Mouse (Mus musculus) midbrain, embryonic 13.5 days (tissue): ENCODE measurements around the gene Mesp2. TPM values are rescaled to one million over a fixed set of nuclear protein-coding genes. Genes with fewer than 3 reads are reported as not detected.

Source experiments
- ATAC-seq: fragments of 200-750 bp; cut with Nextera tagmentation; 2 replicates; pipeline ENCODE4 v1.8.0; 2017; ENCODE audit warnings: mild to moderate bottlenecking, moderate TSS enrichment, moderate library complexity
- H3K27ac ChIP-seq: fragments of 300-500 bp; sonication (generic); 2 replicates; pipeline ENCODE4 v1.5.1; 2015; ENCODE audit warnings: inconsistent platforms, mild to moderate bottlenecking, moderate library complexity
- H3K27me3 ChIP-seq: fragments of 300-500 bp; sonication (generic); 2 replicates; pipeline ENCODE4 v1.6.1; 2015; ENCODE audit warnings: mild to moderate bottlenecking, inconsistent platforms
- H3K36me3 ChIP-seq: fragments of 300-500 bp; sonication (generic); 2 replicates; pipeline ENCODE4 v1.6.1; 2015; ENCODE audit warnings: mild to moderate bottlenecking, inconsistent platforms
- H3K4me1 ChIP-seq: fragments of 300-500 bp; sonication (generic); replicated peaks from 2 replicates; pipeline ENCODE4 v1.6.1; 2015; ENCODE audit warnings: inconsistent platforms
- H3K4me2 ChIP-seq: fragments of 300-500 bp; sonication (generic); replicated peaks from 2 replicates; pipeline ENCODE4 v1.6.1; 2015; ENCODE audit warnings: moderate library complexity, mild to moderate bottlenecking, inconsistent platforms
- H3K4me3 ChIP-seq: fragments of 300-500 bp; sonication (generic); replicated peaks from 2 replicates; pipeline ENCODE4 v1.5.1; 2015; ENCODE audit warnings: mild to moderate bottlenecking, inconsistent platforms
- H3K9ac ChIP-seq: fragments of 300-500 bp; sonication (generic); replicated peaks from 2 replicates; pipeline ENCODE4 v1.6.1; 2015; ENCODE audit warnings: mild to moderate bottlenecking, inconsistent platforms
- H3K9me3 ChIP-seq: fragments of 300-500 bp; sonication (generic); 2 replicates; pipeline ENCODE4 v1.6.1; 2016; ENCODE audit warnings: mild to moderate bottlenecking, inconsistent platforms
- WGBS: fragments of 180-500 bp; shearing (Covaris S2); methylation state at CpG from one replicate; pipeline ENCODE4 v1.1.7; 2015; 5-methylcytosine and 5-hydroxymethylcytosine counted together
- polyA plus RNA-seq: library from polyadenylated mRNA; unstranded; fragments of >200 nt; fragmentation: Nextera tagmentation; extraction: Ambion mirVana; gene quantifications from 2 replicates; pipeline ENCODE4 v1.2.1, GENCODE M21; 2015

Mesp2 gene
- polyA plus RNA-seq, 1 experiment from 2014 or later, result 0.65 TPM

DNA sequence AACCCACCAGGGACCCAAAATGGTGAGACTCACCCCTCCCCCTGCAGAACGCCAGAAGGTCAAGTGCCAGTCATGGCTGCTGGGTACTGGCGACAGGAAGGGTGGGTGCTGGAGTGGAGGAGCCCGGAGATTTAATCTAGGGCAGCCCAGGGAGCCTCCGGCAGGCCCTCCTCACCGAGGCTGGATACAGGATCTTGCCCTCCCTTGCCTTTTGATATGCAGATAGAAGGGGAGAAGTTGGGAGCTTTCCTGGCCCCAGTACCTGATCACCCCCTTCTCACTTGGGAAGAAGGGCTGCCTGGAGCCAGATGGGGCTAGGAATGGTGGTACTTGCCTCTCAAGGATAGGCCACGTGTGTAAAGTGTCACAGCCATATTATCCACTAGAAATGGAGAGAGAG, 7.8 kb downstream of the Mesp2 start:
- ATAC-seq, result no peak
- Histone ChIP-seq H3K4me3 (no peak overlapping the region), H3K27ac (no peak overlapping the region), H3K4me1 (peaks cover 6% of the 10 kb centered on the region; the same call in 1 of the 2 replicates), H3K9me3 (no peaks in the 10 kb centered on the region), H3K4me2 (no peak overlapping the region), H3K36me3 (no peaks in the 10 kb centered on the region), H3K27me3 (peaks cover 4% of the 10 kb centered on the region; the same call in 1 of the 2 replicates), H3K9ac (no peak overlapping the region; the same call in 1 of the 2 replicates)
- 4% methylated on average over 6 of the region's 6 CpGs for WGBS

- ATAC-seq, result no peak
- H3K4me1 ChIP-seq, result peaks cover 6% of the 10 kb centered on the region; the same call in 1 of the 2 replicates
- WGBS, result 50% methylated on average over 4 of the region's 4 CpGs
Observed at GRCm38 (mm10) chr7:79819515-79819914, 9.0 kb downstream of the Mesp2 start.

DNA sequence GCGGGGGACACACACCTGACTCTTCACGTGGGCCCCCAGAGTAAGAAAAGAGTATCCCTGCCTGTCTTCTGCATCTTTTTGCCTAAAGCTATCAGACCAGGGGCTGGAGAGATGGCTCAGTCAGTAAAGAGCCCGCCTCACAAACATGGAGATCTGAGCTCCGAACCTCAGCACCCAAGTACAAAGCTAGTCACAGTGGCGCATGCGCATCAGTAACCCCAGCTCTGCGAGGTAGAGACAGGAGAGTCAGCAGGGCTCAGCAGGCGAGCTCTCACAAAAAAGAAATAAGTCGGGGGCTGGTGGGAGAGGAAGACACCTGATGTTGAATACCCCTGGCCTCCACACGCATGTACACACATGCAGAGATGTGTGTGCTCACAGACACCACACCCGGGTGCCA, 9.5 kb downstream of the Mesp2 start:
- Histone ChIP-seq H3K27ac (no peak overlapping the region), H3K4me1 (peaks cover 6% of the 10 kb centered on the region; the same call in 1 of the 2 replicates), H3K9me3 (no peaks in the 10 kb centered on the region), H3K4me3 (no peak overlapping the region), H3K27me3 (peaks cover 4% of the 10 kb centered on the region; the same call in 1 of the 2 replicates), H3K36me3 (no peaks in the 10 kb centered on the region), H3K4me2 (no peak overlapping the region), H3K9ac (no peak overlapping the region)
- ATAC-seq, result no peak
- 43% methylated on average over 11 of the region's 11 CpGs for WGBS

More at GRCm38 (mm10) chr7:79819515-79819914, 9.0 kb downstream of the Mesp2 start:
- no peak overlapping the region for H3K4me2 ChIP-seq
- no peaks in the 10 kb centered on the region for H3K9me3 ChIP-seq
- no peak overlapping the region for H3K9ac ChIP-seq
- no peak overlapping the region for H3K4me3 ChIP-seq
- no peak overlapping the region for H3K27ac ChIP-seq
- no peaks in the 10 kb centered on the region for H3K36me3 ChIP-seq
- H3K27me3 ChIP-seq, result peaks cover 4% of the 10 kb centered on the region; the same call in 1 of the 2 replicates

DNA sequence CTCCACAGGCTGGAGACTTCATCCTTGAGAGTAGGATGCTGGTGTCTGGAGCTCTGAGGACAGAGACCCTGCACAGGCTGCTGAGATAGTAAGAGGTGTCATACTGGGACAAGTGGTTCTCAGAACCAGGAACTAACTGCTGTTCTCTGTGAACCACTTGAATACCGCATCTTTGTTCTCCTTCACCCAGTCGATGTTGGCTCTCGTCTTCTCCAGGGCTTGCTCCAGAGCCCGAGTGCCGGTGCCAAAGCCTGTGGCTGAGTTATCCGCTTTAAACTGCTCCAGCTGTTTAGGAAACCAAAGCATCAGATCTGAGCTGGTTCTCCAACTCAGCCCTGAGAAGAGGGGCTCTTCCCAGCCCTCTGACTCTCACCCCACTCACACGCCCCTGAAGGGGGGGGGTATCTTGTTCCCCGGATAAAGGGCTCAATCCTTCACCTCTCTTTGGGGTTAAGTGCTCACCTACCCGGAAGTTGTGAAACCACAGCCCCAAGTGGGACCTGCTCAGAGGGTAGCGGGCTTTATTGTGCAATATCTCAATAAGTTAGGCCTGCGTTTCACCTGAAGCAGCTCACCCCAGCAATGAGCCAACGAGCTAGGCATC, 11.7 kb downstream of the Mesp2 start:
- no peak overlapping the region for H3K4me3 ChIP-seq
- peaks cover 4% of the 10 kb centered on the region; the same call in 1 of the 2 replicates for H3K27me3 ChIP-seq
- H3K9me3 ChIP-seq, result no peaks in the 10 kb centered on the region
- no peak overlapping the region for H3K27ac ChIP-seq
- peaks cover 6% of the 10 kb centered on the region; the same call in 1 of the 2 replicates for H3K4me1 ChIP-seq
- no peaks in the 10 kb centered on the region for H3K36me3 ChIP-seq
- 88% methylated on average over 12 of the region's 12 CpGs for WGBS
- ATAC-seq, result no peak
- no peak overlapping the region for H3K9ac ChIP-seq
- no peak overlapping the region for H3K4me2 ChIP-seq

- Histone ChIP-seq H3K9me3 (no peaks in the 10 kb centered on the region), H3K4me3 (no peak overlapping the region), H3K4me2 (no peak overlapping the region), H3K9ac (no peak overlapping the region), H3K4me1 (no peaks in the 10 kb centered on the region), H3K27me3 (no peaks in the 10 kb centered on the region), H3K36me3 (no peaks in the 10 kb centered on the region), H3K27ac (no peak overlapping the region)
- WGBS, result 77% methylated on average over 3 of the region's 3 CpGs
- ATAC-seq, result no peak
Observed at GRCm38 (mm10) chr7:79828341-79828740, 17.8 kb downstream of the Mesp2 start.

DNA sequence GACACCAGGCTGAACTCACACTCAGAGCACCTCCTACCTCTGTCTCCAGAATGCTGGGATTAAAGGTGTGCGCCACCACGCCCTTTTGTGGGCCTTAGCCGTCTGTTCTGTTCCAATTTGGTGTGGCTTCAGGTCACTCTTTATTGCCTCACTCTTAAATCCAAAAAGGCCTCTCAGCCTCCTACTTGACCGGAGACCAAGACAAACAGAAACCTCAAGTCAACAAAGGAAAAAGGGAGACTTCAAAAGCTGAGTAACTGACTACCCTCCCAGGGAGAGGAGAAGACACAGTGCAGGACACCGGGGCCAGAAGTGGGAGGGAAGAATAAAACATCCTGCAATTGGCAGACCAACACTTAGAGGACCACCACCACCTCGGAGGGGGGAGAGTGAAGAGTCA, 20.6 kb downstream of the Mesp2 start:
- Histone ChIP-seq H3K36me3 (no peaks in the 10 kb centered on the region), H3K4me1 (no peaks in the 10 kb centered on the region), H3K4me3 (no peak overlapping the region), H3K27me3 (no peaks in the 10 kb centered on the region), H3K27ac (no peak overlapping the region), H3K9me3 (no peaks in the 10 kb centered on the region), H3K4me2 (no peak overlapping the region), H3K9ac (no peak overlapping the region)
- ATAC-seq, result no peak
- 76% methylated on average over 6 of the region's 6 CpGs for WGBS

- Histone ChIP-seq H3K27ac (no peak overlapping the region), H3K36me3 (no peaks in the 10 kb centered on the region), H3K9ac (no peak overlapping the region), H3K27me3 (no peaks in the 10 kb centered on the region), H3K9me3 (no peaks in the 10 kb centered on the region), H3K4me2 (no peak overlapping the region), H3K4me3 (no peak overlapping the region), H3K4me1 (no peaks in the 10 kb centered on the region)
- WGBS, result 87% methylated on average over 6 of the region's 6 CpGs
- ATAC-seq, result no peak
Observed at GRCm38 (mm10) chr7:79831585-79831984, 21.1 kb downstream of the Mesp2 start.

DNA sequence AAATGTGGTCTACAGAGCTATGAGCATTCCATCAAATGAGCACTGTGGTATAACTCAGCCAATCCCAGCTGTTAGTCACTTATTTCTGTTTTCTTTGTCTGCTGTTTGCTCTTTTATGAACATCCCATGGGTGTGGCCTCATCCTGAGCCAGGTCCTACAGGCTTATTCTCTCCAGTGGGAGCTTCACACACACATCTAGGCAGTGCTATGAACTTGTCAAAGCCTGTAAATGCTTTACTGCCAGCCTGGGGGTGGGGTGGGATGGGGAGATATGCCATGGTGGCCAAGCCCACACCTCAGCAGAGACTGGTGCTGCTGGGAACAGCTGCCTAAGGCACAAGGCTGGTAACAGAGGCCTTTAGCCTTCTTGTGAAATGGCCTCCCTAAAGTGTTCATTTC, 22.5 kb downstream of the Mesp2 start:
- Histone ChIP-seq H3K27ac (no peak overlapping the region), H3K36me3 (no peaks in the 10 kb centered on the region), H3K27me3 (no peaks in the 10 kb centered on the region), H3K9ac (no peak overlapping the region), H3K4me2 (no peak overlapping the region), H3K4me1 (no peaks in the 10 kb centered on the region), H3K4me3 (no peak overlapping the region), H3K9me3 (no peaks in the 10 kb centered on the region)
- ATAC-seq, result no peak

DNA sequence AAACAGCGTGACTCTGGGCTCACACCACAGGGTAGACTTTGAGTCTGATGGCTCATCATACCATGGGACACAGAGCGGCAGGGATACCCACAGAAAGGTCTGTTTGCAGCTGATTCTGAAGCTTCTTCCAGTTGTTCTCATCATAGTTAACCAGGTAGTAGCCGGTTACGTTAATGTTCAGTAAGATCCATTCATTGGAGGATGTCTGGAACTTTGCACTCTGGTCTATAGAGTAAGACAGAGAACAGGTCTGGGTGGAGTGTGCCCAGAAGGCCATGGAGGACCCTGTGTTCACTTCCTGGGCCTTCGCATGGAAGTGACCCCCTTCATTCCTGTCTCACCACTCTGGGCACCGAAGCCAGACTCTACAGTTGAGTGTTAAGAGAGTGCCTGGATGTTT, 24.7 kb downstream of the Mesp2 start:
- Histone ChIP-seq H3K36me3 (no peaks in the 10 kb centered on the region), H3K27me3 (no peaks in the 10 kb centered on the region), H3K4me1 (no peaks in the 10 kb centered on the region), H3K27ac (no peak overlapping the region), H3K9me3 (no peaks in the 10 kb centered on the region), H3K4me3 (no peak overlapping the region), H3K9ac (no peak overlapping the region), H3K4me2 (no peak overlapping the region)
- WGBS, result 96% methylated on average over 6 of the region's 6 CpGs
- no peak for ATAC-seq

DNA sequence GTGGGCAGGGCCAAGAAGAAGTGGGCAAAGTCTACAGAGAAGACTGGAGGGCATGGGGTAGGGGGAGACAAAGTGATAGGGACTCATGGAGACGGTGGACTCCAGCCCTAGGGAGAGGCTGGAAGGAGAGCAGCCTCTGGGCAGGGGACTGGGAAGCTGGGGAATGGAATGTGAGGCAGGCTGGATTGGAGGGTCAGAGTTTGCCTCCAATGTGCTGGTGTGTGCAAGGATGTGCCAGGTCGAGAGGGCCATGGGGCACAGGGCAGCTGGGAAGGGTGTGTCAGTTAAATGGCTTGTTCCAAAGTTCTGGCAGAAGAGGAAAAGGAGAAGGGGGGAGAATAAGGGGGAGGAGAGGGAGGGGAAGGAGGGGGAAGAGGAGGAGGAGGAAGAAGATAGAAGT, 26.7 kb downstream of the Mesp2 start:
- Histone ChIP-seq H3K9ac (no peak overlapping the region), H3K4me1 (no peaks in the 10 kb centered on the region), H3K4me2 (no peak overlapping the region), H3K4me3 (no peak overlapping the region), H3K36me3 (no peaks in the 10 kb centered on the region), H3K27me3 (no peaks in the 10 kb centered on the region), H3K9me3 (no peaks in the 10 kb centered on the region), H3K27ac (no peak overlapping the region)
- WGBS, result 81% methylated on average over 2 of the region's 2 CpGs
- no peak for ATAC-seq

DNA sequence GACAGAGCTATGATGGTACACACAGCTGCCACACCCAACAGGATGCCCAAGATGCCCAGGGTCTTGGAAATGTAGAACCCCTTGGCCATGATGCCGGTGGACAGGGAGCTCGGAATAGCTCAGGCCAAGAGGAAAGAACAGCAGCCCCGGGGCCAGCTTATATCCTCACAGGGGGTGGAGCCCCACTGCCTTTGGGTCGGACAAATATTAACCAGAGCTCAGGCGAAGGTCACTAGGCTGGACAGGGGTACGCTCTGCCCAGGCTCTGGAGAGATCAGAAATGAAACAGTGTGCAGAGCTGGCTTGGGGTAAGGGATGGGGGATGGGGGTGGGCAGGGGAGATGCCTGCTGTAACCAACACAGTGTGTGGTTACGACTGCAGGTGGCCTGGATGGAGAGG, 31.6 kb downstream of the Mesp2 start:
- no peak overlapping the region for H3K9ac ChIP-seq
- H3K4me1 ChIP-seq, result no peaks in the 10 kb centered on the region
- H3K36me3 ChIP-seq, result no peaks in the 10 kb centered on the region
- H3K9me3 ChIP-seq, result no peaks in the 10 kb centered on the region
- peaks cover 10% of the 10 kb centered on the region for H3K27me3 ChIP-seq
- 83% methylated on average over 7 of the region's 7 CpGs for WGBS
- no peak overlapping the region for H3K4me3 ChIP-seq
- no peak overlapping the region for H3K27ac ChIP-seq
- no peak overlapping the region for H3K4me2 ChIP-seq
- ATAC-seq, result no peak

DNA sequence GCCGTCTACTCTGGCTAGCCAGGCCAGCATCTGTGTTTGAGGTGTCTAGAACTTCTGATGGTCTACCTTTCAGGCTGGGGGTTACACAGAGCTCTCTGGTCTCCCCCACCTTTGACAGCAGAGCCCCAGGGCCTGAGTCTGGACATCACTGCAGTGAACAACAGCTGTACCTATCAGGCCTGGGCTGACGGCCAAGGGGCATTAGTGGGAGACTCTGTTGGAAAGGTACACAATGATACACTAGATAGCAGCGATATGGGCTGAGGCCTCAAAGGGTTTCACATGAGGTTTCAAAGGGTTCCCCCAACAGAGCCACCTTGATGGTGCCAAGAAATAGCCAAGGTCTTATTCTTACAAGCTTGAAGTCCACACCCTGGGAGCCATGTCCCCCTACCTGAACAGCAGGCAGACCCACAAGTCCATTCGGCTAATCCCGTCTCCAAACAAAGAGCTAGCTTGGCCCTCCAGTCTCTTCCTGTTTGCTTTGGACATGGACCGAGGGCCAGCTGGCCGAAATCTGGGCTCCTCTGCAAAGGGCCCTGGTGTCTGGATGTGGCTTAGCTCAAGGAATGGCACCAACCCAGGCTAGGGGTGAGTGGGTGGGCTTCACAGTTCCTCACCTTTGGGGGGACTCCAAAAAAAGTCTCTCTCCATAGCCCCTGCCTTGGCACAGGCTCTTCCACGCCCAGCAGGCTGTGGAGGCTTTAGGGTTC, 33.7 kb downstream of the Mesp2 start:
- WGBS, result 73% methylated on average over 8 of the region's 8 CpGs

More for the DNA sequence above, 33.7 kb downstream of the Mesp2 start:
- no peaks in the 10 kb centered on the region for H3K9me3 ChIP-seq
- ATAC-seq, result no peak
- H3K9ac ChIP-seq, result no peak overlapping the region
- H3K36me3 ChIP-seq, result no peaks in the 10 kb centered on the region
- H3K27ac ChIP-seq, result no peak overlapping the region
- peaks cover 28% of the 10 kb centered on the region for H3K27me3 ChIP-seq
- no peak overlapping the region for H3K4me2 ChIP-seq
- H3K4me1 ChIP-seq, result peaks cover 8% of the 10 kb centered on the region
- H3K4me3 ChIP-seq, result no peak overlapping the region
